Comparison of ENCODE assay signal across 12 mouse cellular contexts in the genomic region with DNA sequence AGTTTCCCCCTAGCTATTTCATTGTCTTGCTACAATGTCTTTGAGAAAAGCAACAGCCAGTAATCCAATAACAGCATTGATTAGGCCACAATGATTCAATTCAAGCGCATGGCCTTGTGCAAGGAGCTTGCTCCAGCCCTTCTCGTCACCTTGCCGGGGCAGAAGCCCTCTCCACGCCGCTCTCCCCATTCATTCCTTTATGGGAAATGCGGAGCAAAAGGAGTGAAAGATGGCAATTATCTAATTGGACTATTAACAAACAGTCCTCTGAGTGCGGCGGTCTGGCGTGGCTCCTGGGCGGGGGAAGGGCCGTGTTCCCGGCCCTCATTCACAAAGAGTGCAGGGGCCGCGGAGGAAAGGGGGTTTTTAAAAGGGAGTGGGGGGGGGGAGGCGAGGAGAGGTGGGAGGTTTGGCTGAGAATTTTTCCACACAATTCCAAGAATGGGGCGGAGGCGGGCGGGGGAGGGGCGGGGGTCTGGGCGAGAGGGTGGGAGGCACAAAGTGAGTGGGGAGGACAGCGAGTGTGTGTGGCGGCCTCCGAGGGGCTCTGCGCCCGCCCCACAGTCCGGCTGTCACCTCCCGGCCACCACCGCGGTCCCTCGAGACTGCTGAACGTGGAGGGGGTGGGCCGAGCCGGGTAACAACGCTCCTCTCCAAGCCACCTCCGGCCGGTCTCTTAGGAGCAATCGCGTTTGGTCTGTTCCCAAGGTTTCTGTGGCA. TPM values are rescaled to one million over a fixed set of nuclear protein-coding genes. Genes with fewer than 3 reads are reported as not detected.
DNase-seq lines count a peak whose midpoint lies in the region; ATAC-seq and TF ChIP-seq lines count a peak whose summit lies in the region.
"Had no signal": no experiment of that assay in that cellular context is flagged by ENCODE, and none has a peak within 500 bp of the region (broad histone marks: within the 10 kb centered on the region; RNA-seq: fewer than 3 reads in every experiment).

No protein-coding gene starts in this region.

- peak overlapping the region; percentile 53 for H3K4me2 ChIP-seq in heart, embryonic 12.5 days
- no peak overlapping the region for H3K4me2 ChIP-seq in hindbrain, embryonic 11.5 days (replicated peaks; ENCODE audit: low read depth, low read length)
- peak overlapping the region; percentile 21; the same call in 1 of the 2 replicates for H3K4me2 ChIP-seq in midbrain, embryonic 14.5 days (ENCODE audit: low read length)
- H3K4me2 ChIP-seq: stomach, embryonic 15.5 days had no signal

- H3K36me3 ChIP-seq in heart, embryonic 12.5 days, result no peaks in the 10 kb centered on the region
- H3K36me3 ChIP-seq in heart, adult 2 months (ENCODE audit: control insufficient read depth, insufficient read depth, low read length), result no peaks in the 10 kb centered on the region
- no peaks in the 10 kb centered on the region for H3K36me3 ChIP-seq in hindbrain, embryonic 11.5 days (ENCODE audit: control insufficient read depth, insufficient read depth, low read length)
- H3K36me3 ChIP-seq in midbrain, embryonic 14.5 days (ENCODE audit: control insufficient read depth, insufficient read depth, low read length), result no peaks in the 10 kb centered on the region
- H3K36me3 ChIP-seq: stomach, embryonic 15.5 days had no signal

- H3K79me2 ChIP-seq in heart, adult 2 months (replicated peaks; ENCODE audit: control insufficient read depth, insufficient read depth, low read length), result no peaks in the 10 kb centered on the region

- peaks cover 27% of the 10 kb centered on the region for H3K4me1 ChIP-seq in heart, embryonic 12.5 days (replicated peaks)
- 0 out of 2 replicates have a peak, but pooled peaks cover 1% of the 10 kb centered on the region for H3K4me1 ChIP-seq in heart, adult 2 months (ENCODE audit: control insufficient read depth, insufficient read depth, low read length)
- H3K4me1 ChIP-seq in hindbrain, embryonic 11.5 days (replicated peaks; ENCODE audit: control insufficient read depth, insufficient read depth, low read length), result peaks cover 9% of the 10 kb centered on the region
- H3K4me1 ChIP-seq in midbrain, embryonic 14.5 days (ENCODE audit: control insufficient read depth, insufficient read depth, low read length), result no peaks in the 10 kb centered on the region

- H3K4me3 ChIP-seq in heart, embryonic 12.5 days, result peak overlapping the region; percentile 23
- no peak overlapping the region for H3K4me3 ChIP-seq in heart, adult 2 months
- H3K4me3 ChIP-seq in hindbrain, embryonic 11.5 days (ENCODE audit: low read depth, low read length), result no peak overlapping the region
- H3K4me3 ChIP-seq in midbrain, embryonic 14.5 days (replicated peaks; ENCODE audit: low read depth, low read length), result no peak overlapping the region
- H3K4me3 ChIP-seq: stomach, embryonic 15.5 days had no signal

- no peak overlapping the region for H3K9ac ChIP-seq in heart, embryonic 12.5 days
- no peak overlapping the region for H3K9ac ChIP-seq in heart, adult 2 months (ENCODE audit: low read depth, low read length)
- H3K9ac ChIP-seq in hindbrain, embryonic 11.5 days (ENCODE audit: low read depth, low read length), result no peak overlapping the region
- H3K9ac ChIP-seq in midbrain, embryonic 14.5 days (replicated peaks; ENCODE audit: low read length), result no peak overlapping the region
- H3K9ac ChIP-seq: stomach, embryonic 15.5 days had no signal

- TF ChIP-seq CTCF in heart, adult 2 months (IDR thresholded peaks at IDR 0.05), result no peak

- intact Hi-C loops in heart, adult 2 months (cut with DNase I), result no loop called here

- TF ChIP-seq EP300 in heart, adult 2 months (IDR thresholded peaks at IDR 0.05; ENCODE audit: insufficient read depth, low read depth, low read length), result no peak

- H3K27ac ChIP-seq in heart, embryonic 12.5 days (ENCODE audit: poor library complexity, severe bottlenecking), result no peak overlapping the region
- no peak overlapping the region for H3K27ac ChIP-seq in heart, adult 2 months
- H3K27ac ChIP-seq in hindbrain, embryonic 11.5 days (ENCODE audit: low read depth, low read length), result no peak overlapping the region
- H3K27ac ChIP-seq in midbrain, embryonic 14.5 days (replicated peaks; ENCODE audit: low read depth, low read length), result no peak overlapping the region
- H3K27ac ChIP-seq: stomach, embryonic 15.5 days had no signal

- H3K9me3 ChIP-seq in heart, embryonic 12.5 days (replicated peaks), result no peaks in the 10 kb centered on the region
- H3K9me3 ChIP-seq in hindbrain, embryonic 11.5 days (ENCODE audit: control insufficient read depth, low read length), result no peaks in the 10 kb centered on the region
- no peaks in the 10 kb centered on the region for H3K9me3 ChIP-seq in midbrain, embryonic 14.5 days (ENCODE audit: control insufficient read depth, low read length)
- H3K9me3 ChIP-seq: stomach, embryonic 15.5 days had no signal

- WGBS in heart, embryonic 12.5 days, result under 1% methylated on average over 32 of the region's 38 CpGs
- WGBS in heart, adult 2 months, result 6% methylated on average over 38 of the region's 38 CpGs
- WGBS in hindbrain, embryonic 11.5 days, result under 1% methylated on average over 35 of the region's 38 CpGs
- WGBS in midbrain, embryonic 14.5 days, result under 1% methylated on average over 36 of the region's 38 CpGs

- no peak for TF ChIP-seq POLR2A in heart, adult 2 months (IDR thresholded peaks at IDR 0.05; ENCODE audit: insufficient read depth, low read depth, low read length)

- DNase-seq in heart, adult 2 months, result no peak
- peak; percentile 44 for DNase-seq in embryo, embryonic 10 days (ENCODE audit: low spot score)
- DNase-seq in hindbrain, embryonic 11.5 days (ENCODE audit: low spot score), result peak; percentile 57
- peak; percentile 37 for DNase-seq in midbrain, embryonic 14.5 days
- DNase-seq in T-cell, adult 2 months (ENCODE audit: low spot score), result no peak
- DNase-seq in right cerebral cortex, postnatal 36 days (ENCODE audit: low spot score in 2 of 2), result no peak
- DNase-seq: kidney, adult 11 months; lung, postnatal 4 days had no signal

- ATAC-seq in heart, embryonic 12.5 days (ENCODE audit: insufficient number of reproducible peaks, low FRiP score), result no peak
- peak; percentile 48; the same call in 1 of the 2 replicates for ATAC-seq in hindbrain, embryonic 11.5 days (ENCODE audit: low FRiP score)
- ATAC-seq in midbrain, embryonic 14.5 days (ENCODE audit: low FRiP score, low TSS enrichment), result no peak
- no peak for ATAC-seq in erythroid progenitor cell, adult 5-6 weeks (replicated peaks; ENCODE audit: low FRiP score, poor library complexity, severe bottlenecking)

- peaks cover 96% of the 10 kb centered on the region for H3K27me3 ChIP-seq in heart, embryonic 12.5 days (replicated peaks)
- peaks cover 39% of the 10 kb centered on the region for H3K27me3 ChIP-seq in heart, adult 2 months (ENCODE audit: control insufficient read depth, insufficient read depth, low read length)
- H3K27me3 ChIP-seq in hindbrain, embryonic 11.5 days (ENCODE audit: control insufficient read depth, insufficient read depth, low read length), result peaks cover 96% of the 10 kb centered on the region
- H3K27me3 ChIP-seq in midbrain, embryonic 14.5 days (ENCODE audit: control insufficient read depth, insufficient read depth, low read length), result peaks cover 89% of the 10 kb centered on the region

RNA-seq across cellular contexts. Expression of a gene that starts 1.5 kb away (rescaled TPM):
- polyA plus RNA-seq in heart, embryonic 12.5 days (2016; fragmentation: Nextera tagmentation; extraction: Ambion mirVana), result not detected in 2 replicates
- total RNA-seq in heart, adult 2 months (2021), result not detected
- polyA plus RNA-seq in heart, adult 2 months (2012; rRNA removed), result not detected in 2 replicates
- polyA plus RNA-seq in hindbrain, embryonic 11.5 days (2014; fragmentation: Nextera tagmentation; extraction: Ambion mirVana), result 0.14 TPM in 1 of 2 replicates, not detected in the other
- polyA plus RNA-seq in midbrain, embryonic 14.5 days (2014; fragmentation: Nextera tagmentation; extraction: Ambion mirVana), result not detected in 2 replicates
- not detected in 2 replicates for total RNA-seq in erythroid progenitor cell, adult 5-6 weeks (2015; ENCODE audit: low replicate concordance)
- total RNA-seq in erythroid progenitor cell, adult 5-6 weeks (2017; ENCODE audit: low replicate concordance), result not detected in 2 replicates
- polyA plus RNA-seq: stomach, embryonic 15.5 days had no signal

RNA-seq across cellular contexts. Expression of a gene that starts 47.7 kb away (rescaled TPM):
- polyA plus RNA-seq in heart, embryonic 12.5 days (2016; fragmentation: Nextera tagmentation; extraction: Ambion mirVana), result not detected in 2 replicates
- total RNA-seq in heart, adult 2 months (2021), result not detected
- not detected in 2 replicates for polyA plus RNA-seq in heart, adult 2 months (2012; rRNA removed)
- not detected in 2 replicates for polyA plus RNA-seq in hindbrain, embryonic 11.5 days (2014; fragmentation: Nextera tagmentation; extraction: Ambion mirVana)
- not detected in 2 replicates for polyA plus RNA-seq in midbrain, embryonic 14.5 days (2014; fragmentation: Nextera tagmentation; extraction: Ambion mirVana)
- not detected in 2 replicates for total RNA-seq in erythroid progenitor cell, adult 5-6 weeks (2015; ENCODE audit: low replicate concordance)
- total RNA-seq in erythroid progenitor cell, adult 5-6 weeks (2017; ENCODE audit: low replicate concordance), result not detected in 2 replicates
- total RNA-seq: left cerebral cortex, adult 8-10 months had no signal
- polyA plus RNA-seq: stomach, embryonic 15.5 days had no signal

Comparison
In these comparisons a context has a peak if more than half of its experiments do, and no peak if none do; other contexts are left out.
1. DNase-seq: peak in embryo, embryonic 10 days (single experiment), hindbrain, embryonic 11.5 days (single experiment) and midbrain, embryonic 14.5 days (single experiment); none in heart, adult 2 months (0 of 2), T-cell, adult 2 months (single experiment) and right cerebral cortex, postnatal 36 days (0 of 2).